ENCODE assay signal across 8 mouse cellular contexts in genomic region chr4:109406054-109406485, GRCm38 (mm10). TPM values are rescaled to one million over a fixed set of nuclear protein-coding genes. Genes with fewer than 3 reads are reported as not detected.
A peak's percentile ranks its signal among the peaks of the same experiment; 100 is the strongest.
DNase-seq lines count a peak whose midpoint lies in the region; ATAC-seq and TF ChIP-seq lines count a peak whose summit lies in the region.

No protein-coding gene starts in this region.

- peak; percentile 38; the same call in 1 of the 2 replicates for ATAC-seq in cerebellum, adult (ENCODE audit: insufficient number of reproducible peaks, low FRiP score, low TSS enrichment)
- ATAC-seq in forebrain, embryonic 11.5 days (replicated peaks; ENCODE audit: low FRiP score): peak; percentile 65
- ATAC-seq in heart, embryonic 15.5 days (replicated peaks; ENCODE audit: insufficient number of reproducible peaks, insufficient read depth, low FRiP score, low read depth): peak; percentile 88
- ATAC-seq in liver, postnatal 0 days: peak; percentile 84
- ATAC-seq in neural tube, embryonic 14.5 days (ENCODE audit: low read depth): peak; percentile 52

- peak; percentile 90 for TF ChIP-seq EP300 in liver, postnatal 0 days (IDR thresholded peaks at IDR 0.05; ENCODE audit: low read depth)

- peak; percentile 64 for DNase-seq in MN1 (ENCODE audit: low spot score)
- peak; percentile 69 for DNase-seq in forebrain, embryonic 11.5 days (ENCODE audit: low spot score)
- peak; percentile 83 for DNase-seq in kidney, postnatal 14 days
- DNase-seq in liver, postnatal 0 days: peak; percentile 74
- DNase-seq in thymus, postnatal 4 days: no peak

- TF ChIP-seq CTCF in liver, postnatal 0 days (IDR thresholded peaks at IDR 0.05; ENCODE audit: low read depth): no peak

- H3K27ac ChIP-seq in forebrain, embryonic 11.5 days (ENCODE audit: low read depth, low read length): no peak overlapping the region; the same call in 1 of the 2 replicates
- H3K27ac ChIP-seq in heart, embryonic 15.5 days: peak overlapping the region; percentile 81
- peak overlapping the region; percentile 88 for H3K27ac ChIP-seq in liver, postnatal 0 days (ENCODE audit: low read depth)
- H3K27ac ChIP-seq in neural tube, embryonic 14.5 days (ENCODE audit: low read depth, low read length): no peak overlapping the region

- no peaks in the 10 kb centered on the region for H3K36me3 ChIP-seq in forebrain, embryonic 11.5 days (ENCODE audit: control insufficient read depth, insufficient read depth, low read length)
- no peaks in the 10 kb centered on the region for H3K36me3 ChIP-seq in heart, embryonic 15.5 days
- H3K36me3 ChIP-seq in liver, postnatal 0 days (replicated peaks; ENCODE audit: insufficient read depth, low read length): peaks cover 8% of the 10 kb centered on the region; the same call in 1 of the 2 replicates
- no peaks in the 10 kb centered on the region for H3K36me3 ChIP-seq in neural tube, embryonic 14.5 days (ENCODE audit: control insufficient read depth, insufficient read depth, low read length)

- H3K4me2 ChIP-seq in forebrain, embryonic 11.5 days (ENCODE audit: low read depth, low read length, severe bottlenecking): peak overlapping the region; percentile 77
- H3K4me2 ChIP-seq in heart, embryonic 15.5 days: peak overlapping the region; percentile 99
- H3K4me2 ChIP-seq in liver, postnatal 0 days (ENCODE audit: low read depth, low read length): peak overlapping the region; percentile 99
- H3K4me2 ChIP-seq in neural tube, embryonic 14.5 days (ENCODE audit: low read depth, low read length): peak overlapping the region; percentile 98

- peaks cover 6% of the 10 kb centered on the region; the same call in 1 of the 2 replicates for H3K4me1 ChIP-seq in forebrain, embryonic 11.5 days (replicated peaks; ENCODE audit: control insufficient read depth, insufficient read depth, low read length)
- H3K4me1 ChIP-seq in heart, embryonic 15.5 days (replicated peaks): peaks cover 35% of the 10 kb centered on the region
- peaks cover 33% of the 10 kb centered on the region for H3K4me1 ChIP-seq in liver, postnatal 0 days (ENCODE audit: insufficient read depth)
- H3K4me1 ChIP-seq in neural tube, embryonic 14.5 days (ENCODE audit: control insufficient read depth, insufficient read depth, low read length): peaks cover 9% of the 10 kb centered on the region

- H3K9me3 ChIP-seq in forebrain, embryonic 11.5 days (ENCODE audit: control insufficient read depth, low read length): no peaks in the 10 kb centered on the region
- H3K9me3 ChIP-seq in heart, embryonic 15.5 days (replicated peaks): no peaks in the 10 kb centered on the region
- H3K9me3 ChIP-seq in liver, postnatal 0 days (ENCODE audit: low read length): no peaks in the 10 kb centered on the region
- no peaks in the 10 kb centered on the region for H3K9me3 ChIP-seq in neural tube, embryonic 14.5 days (ENCODE audit: control insufficient read depth, low read length)

- H3K27me3 ChIP-seq in forebrain, embryonic 11.5 days (ENCODE audit: control insufficient read depth, insufficient read depth, low read length): no peaks in the 10 kb centered on the region
- H3K27me3 ChIP-seq in heart, embryonic 15.5 days: no peaks in the 10 kb centered on the region
- no peaks in the 10 kb centered on the region for H3K27me3 ChIP-seq in liver, postnatal 0 days (ENCODE audit: insufficient read depth, low read length)
- H3K27me3 ChIP-seq in neural tube, embryonic 14.5 days (ENCODE audit: control insufficient read depth, insufficient read depth, low read length): no peaks in the 10 kb centered on the region

- 11% methylated on average over 3 of the region's 3 CpGs for WGBS in forebrain, embryonic 11.5 days
- 5% methylated on average over 3 of the region's 3 CpGs for WGBS in heart, embryonic 15.5 days
- WGBS in liver, postnatal 0 days (ENCODE audit: insufficient replicate concordance): 4% methylated on average over 3 of the region's 3 CpGs
- 9% methylated on average over 3 of the region's 3 CpGs for WGBS in neural tube, embryonic 14.5 days

- peak overlapping the region; percentile 65 for H3K4me3 ChIP-seq in forebrain, embryonic 11.5 days (ENCODE audit: low read depth, low read length)
- peak overlapping the region; percentile 78 for H3K4me3 ChIP-seq in heart, embryonic 15.5 days
- peak overlapping the region; percentile 68 for H3K4me3 ChIP-seq in liver, postnatal 0 days (ENCODE audit: low read depth, low read length)
- peak overlapping the region; percentile 56 for H3K4me3 ChIP-seq in neural tube, embryonic 14.5 days (ENCODE audit: low read depth, low read length)

- peak overlapping the region; percentile 61 for H3K9ac ChIP-seq in forebrain, embryonic 11.5 days (ENCODE audit: low read length)
- H3K9ac ChIP-seq in heart, embryonic 15.5 days: peak overlapping the region; percentile 75
- peak overlapping the region; percentile 82 for H3K9ac ChIP-seq in liver, postnatal 0 days (replicated peaks)
- peak overlapping the region; percentile 78; the same call in 1 of the 2 replicates for H3K9ac ChIP-seq in neural tube, embryonic 14.5 days (replicated peaks; ENCODE audit: low read depth, low read length)

RNA-seq across cellular contexts. Expression of gene Ttc39a, which starts 0.4 kb away (rescaled TPM):
- polyA plus RNA-seq in forebrain, embryonic 11.5 days (2014; fragmentation: Nextera tagmentation; extraction: Ambion mirVana): 3.8 and 4.4 TPM in 2 replicates
- 5.9 and 7.0 TPM in 2 replicates for polyA plus RNA-seq in heart, embryonic 15.5 days (2015; fragmentation: Nextera tagmentation; extraction: Ambion mirVana)
- 5.0 and 5.4 TPM in 2 replicates for polyA plus RNA-seq in liver, postnatal 0 days (2015; fragmentation: Nextera tagmentation; extraction: Ambion mirVana)
- polyA plus RNA-seq in neural tube, embryonic 14.5 days (2014; fragmentation: Nextera tagmentation; extraction: Ambion mirVana): 3.2 and 4.9 TPM in 2 replicates

Comparison
In these comparisons a context has a peak if more than half of its experiments do, and no peak if none do; other contexts are left out.
1. ATAC-seq: peak in every context shown above with its lines; median percentile 88 in heart, embryonic 15.5 days; 84 in liver, postnatal 0 days; 65 in forebrain, embryonic 11.5 days; 52 in neural tube, embryonic 14.5 days; 38 in cerebellum, adult.
2. H3K27ac ChIP-seq: peak in heart, embryonic 15.5 days (single experiment) and liver, postnatal 0 days (single experiment); none in forebrain, embryonic 11.5 days (single experiment) and neural tube, embryonic 14.5 days (single experiment).
3. Peak in every context shown above with its lines, with median percentiles within 50 percentile points of each other: H3K4me2 ChIP-seq, H3K4me3 ChIP-seq and H3K9ac ChIP-seq.